Mouse (Mus musculus) liver, embryonic 14.5 days (tissue): ENCODE results near the gene Phf1.

Experiments
- CTCF ChIP-seq: IDR thresholded peaks from 2 replicates; pipeline ENCODE4 v1.5.1; 2016; ENCODE audit warnings: antibody characterized with exemption, low read depth, control low read depth
- EP300 ChIP-seq: IDR thresholded peaks from 2 replicates; pipeline ENCODE4 v1.6.1; 2016; ENCODE audit warnings: antibody characterized with exemption, low read depth

DNA sequence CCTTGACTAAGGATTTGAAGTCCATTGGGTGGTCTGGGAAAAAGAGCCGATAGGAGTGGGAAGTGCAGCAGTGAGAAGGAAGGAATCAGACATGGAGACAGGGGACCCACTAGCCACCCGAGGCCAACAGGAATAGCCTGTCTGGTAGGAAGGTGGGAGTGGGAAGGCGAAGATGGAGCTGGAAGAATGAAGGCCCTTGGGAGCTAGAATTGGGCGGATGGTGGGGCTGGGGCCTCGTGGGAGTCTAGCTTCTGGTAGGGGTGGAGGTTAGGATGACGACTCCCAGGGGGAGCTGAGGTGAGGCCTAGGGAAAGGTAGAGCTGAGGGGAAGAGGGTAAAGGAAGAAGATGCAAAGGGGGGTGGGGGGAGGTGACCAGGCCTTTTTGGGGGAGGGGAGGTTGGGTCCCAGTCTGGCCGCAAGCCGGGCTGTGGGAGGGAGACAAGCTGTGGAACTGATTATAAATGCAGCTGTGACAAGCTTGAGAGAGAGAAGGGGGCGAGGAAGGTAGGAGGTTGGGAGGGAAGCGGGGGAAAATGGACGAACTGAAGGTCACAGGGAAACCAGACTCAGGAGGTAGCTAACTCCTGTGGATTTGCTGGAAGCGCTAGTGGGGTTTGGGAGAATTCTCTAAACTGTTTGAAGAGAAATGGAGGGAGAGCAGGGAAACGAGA lies 13.1 kb downstream of the Phf1 start:
- TF ChIP-seq CTCF (no peak), EP300 (no peak)
